Mouse (Mus musculus): ENCODE measurements at regions not wholly inside any gene's neighbourhood (a gene's known extent, or its start where the extent isn't known, plus 50 kb on each side); places are given as distances from the start of the nearest gene placed in this dataset.
"Not testable (repeated sequence)": the region's sequence is repeated elsewhere in the genome, so short reads cannot be mapped to it uniquely, and the experiment has no call there.

- DNase-seq (ENCODE audit: low spot score in 2 of 2) = no peak
Measured at GRCm38 (mm10) chr11:41261254-41261653, 506.1 kb upstream of the Ccng1 start.

DNA sequence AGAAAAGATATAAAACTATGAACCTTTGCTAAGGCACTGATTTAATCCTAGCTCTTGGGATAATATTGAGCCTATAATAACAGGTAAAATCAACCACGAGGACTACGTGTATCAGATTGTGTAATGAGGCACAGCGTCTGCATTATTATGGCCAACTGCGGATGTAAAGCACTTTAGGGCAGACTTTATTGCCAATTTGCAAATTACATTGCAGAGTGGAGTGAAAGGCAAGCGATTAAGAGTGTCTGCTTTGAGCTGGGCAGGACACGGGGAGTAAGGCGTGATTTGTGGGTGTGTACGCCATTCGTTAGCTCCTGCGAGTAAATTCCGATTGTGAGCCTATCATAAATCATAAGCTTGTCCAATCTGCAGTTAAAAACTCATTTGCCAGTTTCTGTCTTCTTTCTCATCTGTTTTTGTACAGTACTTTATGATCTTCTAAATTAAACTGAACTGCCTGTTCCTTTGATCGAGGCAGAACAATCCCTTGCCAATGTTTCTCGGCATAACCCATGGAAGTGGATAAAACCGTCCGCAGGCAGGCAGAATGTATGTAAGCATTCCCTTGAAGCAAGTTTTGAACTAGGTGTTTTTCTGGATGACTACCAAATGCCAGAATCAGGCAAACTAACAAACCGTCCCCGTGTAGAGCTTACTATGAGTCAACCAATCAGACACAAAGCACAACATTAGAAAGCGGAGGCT lies 505.0 kb upstream of the Ccng1 start:
- peak in 1 of 2 experiments; percentile 4 for DNase-seq (ENCODE audit: low spot score in 2 of 2)

DNA sequence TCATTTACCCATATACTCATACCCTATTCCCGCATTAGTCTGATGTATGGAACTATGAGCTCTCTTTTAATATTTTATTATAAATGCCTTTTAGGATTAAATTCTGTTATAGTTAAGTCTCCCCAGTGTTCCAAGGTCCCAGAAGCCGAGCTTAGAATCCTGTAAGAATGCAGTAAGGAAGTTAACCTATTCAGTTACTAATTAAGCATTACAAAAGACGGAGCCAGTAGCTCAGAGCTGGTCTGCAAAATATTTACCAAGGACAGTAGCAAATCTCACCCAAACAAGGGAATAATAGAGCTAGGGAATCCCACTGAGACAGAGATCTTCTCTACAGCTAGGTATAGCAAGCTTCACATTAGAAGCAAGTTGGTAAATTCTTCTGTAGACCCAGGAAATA lies 459.4 kb upstream of the Ccng1 start:
- not testable (repeated sequence) for DNase-seq (ENCODE audit: low spot score in 2 of 2)

DNA sequence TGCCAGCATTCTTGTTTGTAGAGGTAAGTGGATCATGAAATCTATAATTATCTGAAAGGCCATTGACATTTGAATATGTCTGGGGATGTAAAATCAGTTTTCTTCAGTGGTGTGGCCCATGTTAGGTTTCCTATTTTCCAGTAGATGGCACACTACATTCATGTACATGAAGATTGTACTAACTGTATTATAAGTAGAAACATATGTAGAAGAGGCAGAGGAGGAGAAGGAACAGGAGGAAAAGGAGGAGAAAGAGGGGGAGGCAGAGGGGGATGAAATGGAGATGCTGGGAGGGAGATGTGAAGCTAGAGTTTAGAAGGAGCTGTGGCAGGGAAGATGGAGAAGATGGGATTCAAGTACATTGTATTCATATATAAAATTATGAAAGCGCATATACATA lies 447.1 kb upstream of the Ccng1 start:
- no peak for DNase-seq (ENCODE audit: low spot score in 2 of 2)

GRCm38 (mm10) chr11:41193981-41194380 lies 438.9 kb upstream of the Ccng1 start:
- no peak for DNase-seq (ENCODE audit: low spot score in 2 of 2)

DNA sequence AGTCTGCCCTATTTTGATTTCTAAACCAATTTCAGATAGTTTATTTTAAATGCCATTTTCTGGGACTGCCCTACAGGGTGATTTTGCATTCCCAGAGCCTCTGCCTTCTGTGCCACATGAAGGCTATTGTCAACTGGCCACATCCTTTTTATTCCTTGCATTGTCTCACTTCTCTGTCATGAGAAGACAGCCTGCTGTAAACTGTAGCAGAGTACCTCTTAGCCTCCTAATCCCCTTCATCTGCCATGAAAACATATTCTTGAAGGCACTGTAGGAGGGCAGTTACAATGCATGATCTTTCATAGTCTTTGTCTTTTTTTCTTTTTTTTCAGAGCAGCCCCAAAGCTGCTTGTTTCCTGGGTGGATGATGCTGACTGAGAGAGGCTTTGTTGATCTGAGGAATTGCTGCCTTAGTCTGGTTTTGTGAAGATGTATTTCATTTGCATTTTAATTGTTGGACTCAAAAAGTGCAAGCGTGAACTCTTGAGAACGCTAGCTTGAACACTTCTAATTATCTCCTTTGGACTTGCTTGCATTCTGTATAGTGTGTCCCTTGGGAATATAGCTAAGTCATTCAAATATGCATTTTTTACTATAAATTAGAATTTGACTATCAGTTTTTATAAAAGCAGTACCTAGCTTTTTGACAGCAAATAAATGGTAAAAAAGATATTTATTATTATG lies 405.5 kb upstream of the Ccng1 start:
- no peak for DNase-seq (ENCODE audit: low spot score in 2 of 2)

- DNase-seq (ENCODE audit: low spot score in 2 of 2) = no peak
Measured at GRCm38 (mm10) chr11:41159927-41160326, 404.8 kb upstream of the Ccng1 start.

GRCm38 (mm10) chr11:41158761-41159596 lies 403.9 kb upstream of the Ccng1 start:
- DNase-seq (ENCODE audit: low spot score in 2 of 2) = no peak

DNA sequence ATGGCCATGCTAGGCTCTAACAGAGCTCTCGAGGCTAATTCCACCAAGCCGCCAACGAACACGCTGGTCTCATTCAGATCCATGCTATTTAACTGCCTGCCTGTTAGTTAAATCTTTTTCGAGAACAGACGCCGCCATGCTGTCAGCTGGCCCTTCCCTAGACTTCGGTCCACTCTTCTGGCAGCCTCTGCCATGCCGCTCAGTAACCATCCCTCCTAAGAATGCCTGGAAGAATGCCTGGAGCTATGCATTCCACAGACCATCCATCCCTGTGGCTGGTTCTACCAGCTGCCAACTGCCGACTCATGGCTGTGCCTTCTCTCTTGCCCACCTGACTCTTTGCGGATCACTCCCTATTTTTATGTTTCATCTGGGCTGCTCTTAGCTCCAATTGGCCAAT lies 402.2 kb upstream of the Ccng1 start:
- DNase-seq (ENCODE audit: low spot score in 2 of 2) = no peak

Measured in frontal cortex, postnatal 25 days (tissue).